Mouse (Mus musculus): Measurements from ENCODE around the gene Epb41l1.

DNA sequence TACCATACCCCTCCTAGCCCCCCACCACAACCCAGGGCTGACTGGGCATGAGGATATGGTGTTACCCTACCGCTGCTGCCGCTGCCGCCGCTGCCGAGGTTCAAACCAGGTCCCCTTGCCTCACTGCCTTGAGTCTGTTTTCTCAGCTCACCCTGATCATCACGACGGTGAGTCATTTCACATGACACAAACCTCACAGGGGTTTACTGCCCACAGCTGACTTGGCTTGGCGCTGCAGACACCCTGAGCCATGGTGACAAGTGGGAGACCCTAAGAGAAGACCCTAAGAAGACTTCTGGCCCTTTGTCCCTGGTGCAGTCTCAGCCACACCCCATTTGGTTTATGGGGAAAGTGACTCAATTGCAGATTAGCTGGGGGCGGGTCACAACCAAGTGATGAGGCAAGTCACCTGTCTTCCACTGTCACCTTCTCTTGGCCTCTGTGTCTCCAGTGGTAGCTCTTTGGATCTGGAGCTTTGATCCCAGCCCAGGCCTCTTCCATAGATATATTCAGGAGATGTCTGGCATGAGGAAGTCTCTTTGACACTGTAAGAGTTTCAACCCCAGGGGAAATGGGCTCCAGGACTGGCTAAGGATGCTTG is 34.9 kb downstream of the Epb41l1 start:
- TF ChIP-seq POLR2A (IDR thresholded peaks at IDR 0.05; ENCODE audit: control insufficient read depth, low read depth, low read length) (no peak), CTCF (IDR thresholded peaks at IDR 0.05; ENCODE audit: control insufficient read depth, insufficient read depth, insufficient replicate concordance, low read depth, low read length) (no peak)
